Mouse (Mus musculus) lung, postnatal 0 days (tissue): ENCODE results near the gene 4930544D05Rik. TPM values are rescaled to one million over a fixed set of nuclear protein-coding genes. Genes with fewer than 3 reads are reported as not detected.
A peak's percentile ranks its signal among the peaks of the same experiment; 100 is the strongest.

Experiments
- ATAC-seq: fragments of 200-750 bp; cut with Nextera tagmentation; 2 replicates; pipeline ENCODE4 v1.8.0; 2017; ENCODE audit warnings: moderate library complexity
- DNase-seq: peaks from one replicate; pipeline ENCODE4 v3.0.0-alpha.2; 2016; ENCODE audit warnings: low spot score
- H3K27ac ChIP-seq: fragments of 300-500 bp; sonication (generic); 2 replicates; pipeline ENCODE4 v1.5.1; 2014; ENCODE audit warnings: antibody characterized with exemption, mild to moderate bottlenecking, low read length, mixed read lengths
- H3K27me3 ChIP-seq: fragments of 300-500 bp; sonication (generic); replicated peaks from 2 replicates; pipeline ENCODE4 v1.6.1; 2014; ENCODE audit warnings: low read length, mixed read lengths; ENCODE audit not compliant: insufficient read depth
- H3K36me3 ChIP-seq: fragments of 300-500 bp; sonication (generic); 2 replicates; pipeline ENCODE4 v1.6.1; 2014; ENCODE audit warnings: low read length, mixed read lengths; ENCODE audit not compliant: insufficient read depth
- H3K4me1 ChIP-seq: fragments of 300-500 bp; sonication (generic); 2 replicates; pipeline ENCODE4 v1.6.1; 2014; ENCODE audit warnings: antibody characterized with exemption, low read depth, low read length, mixed read lengths; ENCODE audit not compliant: insufficient read depth
- H3K4me2 ChIP-seq: fragments of 300-500 bp; sonication (generic); replicated peaks from 2 replicates; pipeline ENCODE4 v1.6.1; 2014; ENCODE audit warnings: low read depth, mild to moderate bottlenecking, low read length, moderate library complexity, mixed read lengths
- H3K4me3 ChIP-seq: fragments of 300-500 bp; sonication (generic); 2 replicates; pipeline ENCODE4 v1.5.1; 2014; ENCODE audit warnings: low read depth, low read length
- H3K9ac ChIP-seq: fragments of 300-500 bp; sonication (generic); replicated peaks from 2 replicates; pipeline ENCODE4 v1.6.1; 2014; ENCODE audit warnings: low read depth, mild to moderate bottlenecking
- H3K9me3 ChIP-seq: fragments of 300-500 bp; sonication (generic); 2 replicates; pipeline ENCODE4 v1.6.1; 2016; ENCODE audit warnings: low read length, mixed read lengths
- CTCF ChIP-seq: IDR thresholded peaks from 2 replicates; pipeline ENCODE4 v1.5.1; 2016; ENCODE audit warnings: antibody characterized with exemption, mild to moderate bottlenecking
- EP300 ChIP-seq: IDR thresholded peaks from 2 replicates; pipeline ENCODE4 v1.6.1; 2016; ENCODE audit warnings: antibody characterized with exemption, mild to moderate bottlenecking, control low read depth
- WGBS: fragments of 180-500 bp; shearing (Covaris S2); extraction: QIAGEN DNeasy Blood & Tissue Kit; methylation state at CpG from one replicate; pipeline ENCODE4 v1.1.7; 2014; 5-methylcytosine and 5-hydroxymethylcytosine counted together
- polyA plus RNA-seq: library from polyadenylated mRNA; unstranded; fragments of >200 nt; fragmentation: Nextera tagmentation; extraction: Ambion mirVana; gene quantifications from 2 replicates; pipeline ENCODE4 v1.2.1, GENCODE M21; 2015

4930544D05Rik gene
- polyA plus RNA-seq, 1 experiment from 2014 or later = not detected

DNA sequence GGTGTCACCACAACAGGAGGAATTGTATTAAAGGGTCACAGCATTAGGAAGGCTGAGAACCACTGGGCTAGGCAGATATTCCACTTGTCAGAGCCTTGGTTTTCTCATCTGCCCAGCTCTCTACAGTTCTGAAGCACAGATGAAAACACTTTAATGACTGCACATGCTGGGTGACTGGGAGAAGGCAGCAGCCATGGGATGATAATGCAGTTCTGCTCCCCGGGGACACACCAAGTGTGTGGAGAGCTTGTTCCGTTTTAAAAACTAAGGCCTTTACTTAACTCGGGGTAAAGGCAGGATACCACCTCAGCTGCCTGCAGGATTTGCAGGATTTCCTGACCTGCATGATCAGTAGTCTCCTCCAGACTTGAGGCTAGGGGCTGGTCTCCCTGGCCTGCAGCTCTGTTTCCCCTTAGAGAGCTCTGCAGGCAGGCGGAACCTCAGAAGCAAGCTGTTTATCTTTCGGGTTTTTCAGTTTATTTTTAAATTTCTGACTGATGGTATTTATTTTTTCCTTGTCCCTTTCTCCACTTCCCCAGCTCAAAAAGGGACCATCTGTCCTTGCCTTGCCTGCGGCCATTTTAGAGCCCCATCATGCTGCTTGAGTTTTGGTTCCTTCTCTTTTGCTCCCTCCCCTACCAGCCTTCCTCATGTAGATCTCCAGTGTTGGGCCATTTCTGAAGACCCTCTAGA lies 32.5 kb upstream of the 4930544D05Rik start:
- Histone ChIP-seq H3K4me2 (no peak overlapping the region), H3K4me3 (no peak overlapping the region), H3K9me3 (no peaks in the 10 kb centered on the region), H3K36me3 (no peaks in the 10 kb centered on the region), H3K27me3 (no peaks in the 10 kb centered on the region), H3K27ac (peak overlapping the region; percentile 28), H3K9ac (no peak overlapping the region), H3K4me1 (peaks cover 34% of the 10 kb centered on the region)
- ATAC-seq (no peak), DNase-seq (peak; percentile 10)
- TF ChIP-seq CTCF = no peak
- TF ChIP-seq EP300 = no peak
- 26% methylated on average over 6 of the region's 6 CpGs for WGBS

DNA sequence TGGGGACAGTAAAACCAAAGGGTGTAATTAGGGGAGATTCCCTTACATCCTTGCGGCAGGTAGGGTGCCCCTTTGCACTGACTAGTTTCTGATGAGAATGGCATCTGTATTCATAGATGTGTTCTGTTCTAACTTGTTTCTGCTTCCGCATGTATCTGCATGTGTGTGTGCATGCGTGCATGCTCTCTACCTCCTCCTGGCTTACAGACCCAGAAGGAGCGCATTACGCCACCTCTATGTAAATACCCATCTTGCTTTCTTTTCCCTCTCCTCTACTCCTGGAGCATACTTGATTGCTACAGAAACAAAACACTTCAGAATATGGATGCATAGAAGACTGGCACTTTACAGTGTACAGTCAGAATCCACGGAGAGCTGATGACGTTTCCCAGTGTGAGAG lies 31.9 kb upstream of the 4930544D05Rik start:
- H3K4me3 ChIP-seq = no peak overlapping the region
- WGBS = 64% methylated on average over 7 of the region's 7 CpGs
- ATAC-seq (peak; percentile 55; the same call in 1 of the 2 replicates), DNase-seq (peak; percentile 68)
- H3K4me2 ChIP-seq = no peak overlapping the region
- H3K9me3 ChIP-seq = no peaks in the 10 kb centered on the region
- H3K27ac ChIP-seq = peak overlapping the region; percentile 28
- H3K27me3 ChIP-seq = no peaks in the 10 kb centered on the region
- no peak overlapping the region for H3K9ac ChIP-seq
- TF ChIP-seq CTCF (peak; percentile 58), EP300 (no peak)
- no peaks in the 10 kb centered on the region for H3K36me3 ChIP-seq
- peaks cover 29% of the 10 kb centered on the region for H3K4me1 ChIP-seq

DNA sequence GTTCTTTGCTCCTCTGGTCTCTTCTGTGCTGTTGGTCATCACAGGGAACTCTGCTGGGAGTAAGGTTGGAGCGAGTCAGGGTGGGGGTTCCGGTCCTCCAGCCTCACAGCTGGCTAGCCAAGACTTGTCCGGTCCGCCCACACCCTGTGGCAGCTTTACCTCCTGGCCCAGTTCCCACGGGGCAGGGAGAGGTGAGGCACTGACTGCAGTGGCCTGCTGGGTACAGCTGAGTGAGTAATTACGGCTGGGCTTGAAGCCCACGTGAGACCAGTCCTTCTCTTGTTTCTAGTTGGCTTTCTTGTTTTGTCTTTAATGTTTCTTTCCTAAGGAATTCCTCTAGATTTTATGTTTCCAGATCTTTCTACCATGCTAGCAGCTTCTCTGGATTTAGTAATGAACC lies 30.2 kb upstream of the 4930544D05Rik start:
- no peak overlapping the region for H3K4me3 ChIP-seq
- H3K4me2 ChIP-seq = no peak overlapping the region
- peak; percentile 74 for DNase-seq
- no peaks in the 10 kb centered on the region for H3K27me3 ChIP-seq
- 17% methylated on average over 7 of the region's 7 CpGs for WGBS
- no peak overlapping the region; the same call in 1 of the 2 replicates for H3K27ac ChIP-seq
- H3K4me1 ChIP-seq = peaks cover 19% of the 10 kb centered on the region; the same call in 1 of the 2 replicates
- no peaks in the 10 kb centered on the region for H3K36me3 ChIP-seq
- no peaks in the 10 kb centered on the region for H3K9me3 ChIP-seq
- ATAC-seq = peak; percentile 81
- no peak overlapping the region for H3K9ac ChIP-seq
- no peak for TF ChIP-seq CTCF
- TF ChIP-seq EP300 = no peak

DNA sequence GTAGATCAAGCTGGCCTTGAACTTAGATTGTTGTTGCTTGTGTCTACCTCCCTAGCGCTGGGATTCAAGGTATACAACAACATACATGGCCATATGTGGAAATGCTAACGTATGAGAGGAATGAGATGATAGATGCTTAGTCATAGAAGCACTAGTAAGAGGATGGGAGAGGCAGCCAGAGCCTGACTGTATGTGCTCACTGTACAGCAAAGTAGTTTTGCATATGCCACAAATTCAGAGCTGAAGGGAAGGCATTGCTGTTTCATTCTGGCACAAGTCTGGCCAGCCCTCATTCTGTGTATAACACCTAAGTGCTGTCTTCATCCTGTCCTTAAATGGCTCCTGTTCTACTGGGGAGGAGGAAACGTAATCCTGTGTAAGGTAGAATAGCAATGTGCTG lies 29.4 kb upstream of the 4930544D05Rik start:
- Histone ChIP-seq H3K4me2 (no peak overlapping the region), H3K27me3 (no peaks in the 10 kb centered on the region), H3K9ac (no peak overlapping the region), H3K36me3 (no peaks in the 10 kb centered on the region), H3K4me1 (peaks cover 19% of the 10 kb centered on the region; the same call in 1 of the 2 replicates), H3K9me3 (no peaks in the 10 kb centered on the region), H3K4me3 (no peak overlapping the region), H3K27ac (no peak overlapping the region)
- ATAC-seq (no peak), DNase-seq (no peak)
- 78% methylated on average over 3 of the region's 3 CpGs for WGBS
- no peak for TF ChIP-seq EP300
- no peak for TF ChIP-seq CTCF

GRCm38 (mm10) chr11:70586954-70587353 lies 28.7 kb upstream of the 4930544D05Rik start:
- ATAC-seq (no peak), DNase-seq (no peak)
- H3K9ac ChIP-seq = no peak overlapping the region
- H3K27ac ChIP-seq = no peak overlapping the region
- no peak for TF ChIP-seq CTCF
- TF ChIP-seq EP300 = no peak
- WGBS = 56% methylated on average over 5 of the region's 5 CpGs
- no peaks in the 10 kb centered on the region for H3K9me3 ChIP-seq
- H3K27me3 ChIP-seq = no peaks in the 10 kb centered on the region
- no peak overlapping the region for H3K4me3 ChIP-seq
- H3K4me1 ChIP-seq = peaks cover 19% of the 10 kb centered on the region; the same call in 1 of the 2 replicates
- no peaks in the 10 kb centered on the region for H3K36me3 ChIP-seq
- H3K4me2 ChIP-seq = no peak overlapping the region

GRCm38 (mm10) chr11:70591733-70592132 lies 23.9 kb upstream of the 4930544D05Rik start:
- WGBS = 81% methylated on average over 1 of the region's 1 CpGs
- Histone ChIP-seq H3K9ac (no peak overlapping the region), H3K4me3 (no peak overlapping the region), H3K27ac (no peak overlapping the region), H3K9me3 (no peaks in the 10 kb centered on the region), H3K27me3 (no peaks in the 10 kb centered on the region), H3K4me1 (peaks cover 6% of the 10 kb centered on the region; the same call in 1 of the 2 replicates), H3K36me3 (no peaks in the 10 kb centered on the region), H3K4me2 (no peak overlapping the region)
- DNase-seq = no peak
- no peak for ATAC-seq
- TF ChIP-seq CTCF (no peak), EP300 (no peak)
